Mouse (Mus musculus) midbrain, embryonic 10.5 days (tissue): ENCODE results near the gene Myo15b. TPM values are rescaled to one million over a fixed set of nuclear protein-coding genes. Genes with fewer than 3 reads are reported as not detected.

Experiments
- DNase-seq: peaks from one replicate; pipeline ENCODE4 v3.0.0-alpha.2; 2017; ENCODE audit warnings: low spot score
- H3K27ac ChIP-seq: fragments of 300-500 bp; sonication (generic); replicated peaks from 2 replicates; pipeline ENCODE4 v1.5.1; 2016; ENCODE audit warnings: mild to moderate bottlenecking
- H3K27me3 ChIP-seq: fragments of 300-500 bp; sonication (generic); 2 replicates; pipeline ENCODE4 v1.6.1; 2016; ENCODE audit warnings: low read depth, mild to moderate bottlenecking; ENCODE audit not compliant: poor library complexity, severe bottlenecking
- H3K36me3 ChIP-seq: fragments of 300-500 bp; sonication (generic); 2 replicates; pipeline ENCODE4 v1.6.1; 2016; ENCODE audit warnings: mild to moderate bottlenecking, moderate library complexity
- H3K4me1 ChIP-seq: fragments of 300-500 bp; sonication (generic); 2 replicates; pipeline ENCODE4 v1.6.1; 2016
- H3K4me3 ChIP-seq: fragments of 300-500 bp; sonication (generic); 2 replicates; pipeline ENCODE4 v1.5.1; 2016; ENCODE audit warnings: mild to moderate bottlenecking, moderate library complexity
- H3K9me3 ChIP-seq: fragments of 300-500 bp; sonication (generic); replicated peaks from 2 replicates; pipeline ENCODE4 v1.6.1; 2016; ENCODE audit warnings: mild to moderate bottlenecking
- WGBS: fragments of 180-500 bp; shearing (Covaris S2); methylation state at CpG from one replicate; pipeline ENCODE4 v1.1.7; 2016; 5-methylcytosine and 5-hydroxymethylcytosine counted together
- polyA plus RNA-seq: library from polyadenylated mRNA; unstranded; fragments of >200 nt; fragmentation: Nextera tagmentation; extraction: Ambion mirVana; gene quantifications from 2 replicates; pipeline ENCODE4 v1.2.1, GENCODE M21; 2016

Gene Myo15b
- polyA plus RNA-seq, 1 experiment from 2014 or later = 0.12 TPM

GRCm38 (mm10) chr11:115834033-115834432, 24.2 kb upstream of the Myo15b start:
- Histone ChIP-seq H3K36me3 (no peaks in the 10 kb centered on the region), H3K4me3 (no peak overlapping the region), H3K4me1 (peaks cover 76% of the 10 kb centered on the region), H3K27ac (0 out of 2 replicates have a peak overlapping the region, but pooled peaks have one; percentile 66), H3K9me3 (no peaks in the 10 kb centered on the region), H3K27me3 (peaks cover 95% of the 10 kb centered on the region)
- no peak for DNase-seq
- WGBS = 75% methylated on average over 6 of the region's 6 CpGs

DNA sequence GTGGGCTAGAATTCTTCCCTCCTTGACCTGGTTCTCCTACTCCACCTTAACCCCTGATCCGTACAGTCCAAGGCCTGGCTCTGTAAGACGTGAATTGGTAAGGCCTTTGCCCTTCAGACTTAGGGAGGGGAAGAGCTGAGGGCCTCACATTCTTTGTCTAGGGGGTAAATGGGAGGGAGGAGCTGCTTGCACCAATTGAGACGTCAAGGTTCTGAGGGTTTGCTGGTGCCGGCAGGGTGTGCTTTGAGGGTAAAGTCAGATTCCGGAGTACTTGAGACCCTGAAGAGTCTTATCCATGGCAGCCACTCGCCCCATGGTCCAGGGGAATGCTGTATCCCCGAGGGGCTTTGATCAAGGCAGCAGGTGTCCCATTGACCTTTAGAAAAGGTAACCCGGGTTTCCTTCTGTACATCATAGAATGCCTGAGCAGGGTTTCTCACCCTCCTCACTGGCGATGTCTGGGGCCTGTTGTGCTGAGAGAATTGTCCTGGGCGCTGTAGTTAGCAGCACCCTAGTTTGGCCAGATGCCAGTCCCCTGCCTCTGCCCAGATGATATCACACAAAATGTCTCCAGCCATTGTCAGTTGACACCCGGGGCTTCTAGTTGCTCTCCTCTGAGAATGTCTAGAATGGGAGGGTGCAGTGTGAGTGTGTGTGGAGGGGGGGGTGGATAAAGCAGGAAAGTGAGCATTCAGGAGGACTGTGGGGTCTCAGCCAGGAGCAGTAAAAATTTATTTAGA, 21.4 kb upstream of the Myo15b start:
- 46% methylated on average over 11 of the region's 11 CpGs for WGBS
- no peaks in the 10 kb centered on the region for H3K9me3 ChIP-seq
- no peak overlapping the region for H3K4me3 ChIP-seq
- H3K27me3 ChIP-seq = peaks cover 73% of the 10 kb centered on the region
- no peak overlapping the region for H3K27ac ChIP-seq
- H3K4me1 ChIP-seq = peaks cover 71% of the 10 kb centered on the region
- no peak for DNase-seq
- no peaks in the 10 kb centered on the region for H3K36me3 ChIP-seq

GRCm38 (mm10) chr11:115837606-115838345, 20.4 kb upstream of the Myo15b start:
- peaks cover 64% of the 10 kb centered on the region for H3K27me3 ChIP-seq
- H3K27ac ChIP-seq = no peak overlapping the region
- no peaks in the 10 kb centered on the region for H3K36me3 ChIP-seq
- peaks cover 71% of the 10 kb centered on the region for H3K4me1 ChIP-seq
- DNase-seq = no peak
- WGBS = 92% methylated on average over 22 of the region's 22 CpGs
- no peak overlapping the region for H3K4me3 ChIP-seq
- no peaks in the 10 kb centered on the region for H3K9me3 ChIP-seq

- Histone ChIP-seq H3K27ac (peak overlapping the region; percentile 55), H3K27me3 (peaks cover 52% of the 10 kb centered on the region), H3K9me3 (no peaks in the 10 kb centered on the region), H3K4me1 (peaks cover 64% of the 10 kb centered on the region), H3K4me3 (no peak overlapping the region), H3K36me3 (no peaks in the 10 kb centered on the region)
- no peak for DNase-seq
- WGBS = 52% methylated on average over 4 of the region's 4 CpGs
Measured at GRCm38 (mm10) chr11:115838895-115839311, 19.3 kb upstream of the Myo15b start.

- Histone ChIP-seq H3K4me3 (no peak overlapping the region), H3K27me3 (peaks cover 45% of the 10 kb centered on the region), H3K9me3 (no peaks in the 10 kb centered on the region), H3K36me3 (no peaks in the 10 kb centered on the region), H3K4me1 (peaks cover 67% of the 10 kb centered on the region), H3K27ac (no peak overlapping the region)
- WGBS = 61% methylated on average over 3 of the region's 3 CpGs
- no peak for DNase-seq
Measured at GRCm38 (mm10) chr11:115839732-115840131, 18.5 kb upstream of the Myo15b start.

GRCm38 (mm10) chr11:115841044-115841443, 17.2 kb upstream of the Myo15b start:
- 88% methylated on average over 6 of the region's 6 CpGs for WGBS
- no peak for DNase-seq
- Histone ChIP-seq H3K36me3 (0 out of 2 replicates have a peak, but pooled peaks cover 6% of the 10 kb centered on the region), H3K27me3 (peaks cover 34% of the 10 kb centered on the region), H3K4me3 (no peak overlapping the region), H3K27ac (no peak overlapping the region), H3K4me1 (peaks cover 58% of the 10 kb centered on the region), H3K9me3 (no peaks in the 10 kb centered on the region)

DNA sequence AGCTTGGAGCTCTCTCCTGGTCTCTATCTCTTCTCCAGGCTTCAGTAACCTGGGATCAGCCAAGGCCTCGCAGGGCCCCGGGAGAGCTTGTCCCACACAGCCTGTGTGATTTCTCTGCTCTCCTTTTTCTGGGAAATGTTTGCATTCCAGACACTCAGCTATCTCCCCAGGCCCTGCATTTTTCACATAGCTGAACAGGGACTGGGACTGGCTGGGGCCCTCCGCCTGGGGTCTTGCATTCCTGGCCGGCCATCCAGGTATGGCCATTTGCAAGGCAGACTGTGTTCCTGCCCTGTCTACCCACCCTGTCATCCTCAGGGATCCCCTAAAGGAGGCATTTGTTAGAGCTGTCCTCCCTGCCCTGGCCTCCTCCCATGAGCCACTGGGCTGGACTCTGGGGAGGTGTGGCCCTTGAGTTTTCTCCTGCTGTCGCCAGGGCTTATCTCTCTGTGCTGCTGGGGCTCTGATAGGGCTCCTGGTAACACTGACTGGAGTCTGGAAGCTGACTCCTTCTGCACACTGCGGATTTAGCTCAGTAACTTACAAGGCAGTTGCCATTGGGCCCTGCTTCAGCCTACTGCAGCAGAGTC, 16.1 kb upstream of the Myo15b start:
- DNase-seq = peak; percentile 47
- Histone ChIP-seq H3K4me3 (no peak overlapping the region; the same call in 1 of the 2 replicates), H3K4me1 (peaks cover 49% of the 10 kb centered on the region)

DNA sequence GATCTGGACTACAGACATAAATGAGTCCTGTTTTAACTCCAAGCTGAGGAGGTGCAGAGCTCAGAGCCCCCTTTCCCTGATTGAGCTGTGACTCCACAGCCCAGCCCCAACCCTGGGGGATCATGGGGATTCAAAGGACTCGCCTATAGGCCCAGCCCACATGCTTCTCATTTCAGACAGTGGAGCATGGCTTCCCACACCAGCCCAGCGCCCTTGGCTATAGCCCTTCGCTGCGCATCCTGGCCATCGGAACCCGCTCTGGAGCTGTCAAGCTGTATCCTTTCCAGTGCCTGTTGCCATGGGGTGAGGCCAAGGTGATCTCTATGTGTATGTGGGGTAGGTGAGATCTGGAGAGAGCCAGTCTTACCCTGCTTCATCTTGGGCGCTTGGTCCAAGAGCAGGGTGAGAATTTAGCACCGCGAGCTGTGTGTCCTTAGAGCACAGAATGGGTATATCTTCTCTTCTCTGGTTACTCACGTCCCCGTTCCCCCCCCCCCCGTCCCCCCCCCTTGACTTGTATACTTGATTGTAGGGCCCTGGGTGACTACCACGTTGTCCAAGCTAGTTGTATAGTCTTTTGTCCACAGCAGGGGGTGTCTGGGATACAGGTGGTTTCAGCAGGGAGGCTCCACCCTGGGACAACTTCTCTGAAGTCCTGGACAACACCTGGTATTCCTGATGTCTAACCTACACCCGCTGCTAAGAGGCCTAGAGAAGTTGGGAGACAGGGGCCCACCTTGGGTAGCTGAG, 14.9 kb upstream of the Myo15b start:
- no peak for DNase-seq
- peaks cover 13% of the 10 kb centered on the region for H3K27me3 ChIP-seq
- H3K4me1 ChIP-seq = peaks cover 49% of the 10 kb centered on the region
- H3K27ac ChIP-seq = no peak overlapping the region; the same call in 1 of the 2 replicates
- 77% methylated on average over 12 of the region's 14 CpGs for WGBS
- H3K4me3 ChIP-seq = no peak overlapping the region
- H3K9me3 ChIP-seq = no peaks in the 10 kb centered on the region
- H3K36me3 ChIP-seq = 0 out of 2 replicates have a peak, but pooled peaks cover 6% of the 10 kb centered on the region

More for the DNA sequence above, 16.1 kb upstream of the Myo15b start:
- H3K27me3 ChIP-seq = peaks cover 24% of the 10 kb centered on the region
- peak overlapping the region; percentile 70 for H3K27ac ChIP-seq
- H3K9me3 ChIP-seq = no peaks in the 10 kb centered on the region
- H3K36me3 ChIP-seq = 0 out of 2 replicates have a peak, but pooled peaks cover 6% of the 10 kb centered on the region
- 16% methylated on average over 6 of the region's 6 CpGs for WGBS

GRCm38 (mm10) chr11:115843891-115844239, 14.3 kb upstream of the Myo15b start:
- no peak overlapping the region for H3K4me3 ChIP-seq
- DNase-seq = no peak
- no peaks in the 10 kb centered on the region for H3K9me3 ChIP-seq
- peaks cover 46% of the 10 kb centered on the region for H3K4me1 ChIP-seq
- peaks cover 7% of the 10 kb centered on the region for H3K27me3 ChIP-seq
- H3K36me3 ChIP-seq = 0 out of 2 replicates have a peak, but pooled peaks cover 6% of the 10 kb centered on the region
- WGBS = 86% methylated on average over 5 of the region's 5 CpGs
- 0 out of 2 replicates have a peak overlapping the region, but pooled peaks have one; percentile 6 for H3K27ac ChIP-seq

DNA sequence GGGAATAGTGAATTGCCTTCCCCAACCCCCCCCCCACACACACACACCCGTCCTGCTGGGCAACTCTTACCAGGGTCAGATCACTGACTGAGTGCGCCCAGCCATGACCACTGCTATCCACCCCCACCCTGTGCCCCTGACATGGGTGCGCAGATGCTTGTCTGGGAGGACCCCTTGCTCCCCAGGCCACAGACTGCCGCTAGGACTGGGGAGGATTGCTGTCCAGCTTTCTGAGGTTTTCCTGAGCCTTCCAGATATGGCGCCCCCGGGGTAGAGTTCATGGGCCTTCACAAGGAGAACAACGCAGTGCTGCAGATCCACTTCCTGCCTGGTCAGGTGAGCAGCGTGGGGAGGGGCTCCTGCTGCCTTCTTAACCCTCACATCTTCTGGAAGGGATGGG, 14.0 kb upstream of the Myo15b start:
- no peak overlapping the region for H3K4me3 ChIP-seq
- WGBS = 72% methylated on average over 8 of the region's 8 CpGs
- peaks cover 4% of the 10 kb centered on the region for H3K27me3 ChIP-seq
- H3K9me3 ChIP-seq = no peaks in the 10 kb centered on the region
- peak overlapping the region; percentile 6; the same call in 1 of the 2 replicates for H3K27ac ChIP-seq
- H3K36me3 ChIP-seq = 0 out of 2 replicates have a peak, but pooled peaks cover 6% of the 10 kb centered on the region
- no peak for DNase-seq
- peaks cover 42% of the 10 kb centered on the region for H3K4me1 ChIP-seq

DNA sequence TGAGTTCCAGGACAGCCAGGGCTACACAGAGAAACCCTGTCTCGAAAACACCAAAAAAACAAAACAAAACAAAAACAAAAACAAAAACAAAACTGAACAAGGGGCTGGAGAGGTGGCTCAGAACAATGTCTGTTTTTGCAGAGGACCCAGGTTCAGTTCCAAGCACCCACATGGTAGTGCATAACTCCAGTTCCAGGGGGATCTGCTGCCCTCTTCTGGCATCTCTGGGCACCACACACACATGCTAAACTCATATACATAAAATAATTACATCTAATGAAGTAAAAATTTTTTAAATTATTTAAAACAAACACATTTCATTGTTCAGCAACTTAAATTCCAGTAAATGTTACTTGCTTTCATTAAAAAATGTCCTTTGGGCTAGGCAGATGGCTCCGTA, 12.4 kb upstream of the Myo15b start:
- WGBS = 94% methylated on average over 2 of the region's 2 CpGs
- peaks cover 6% of the 10 kb centered on the region; the same call in 1 of the 2 replicates for H3K36me3 ChIP-seq
- H3K4me3 ChIP-seq = no peak overlapping the region
- no peak overlapping the region for H3K27ac ChIP-seq
- no peak for DNase-seq
- H3K9me3 ChIP-seq = no peaks in the 10 kb centered on the region
- H3K27me3 ChIP-seq = no peaks in the 10 kb centered on the region
- peaks cover 31% of the 10 kb centered on the region for H3K4me1 ChIP-seq

- Histone ChIP-seq H3K4me3 (no peak overlapping the region), H3K27ac (0 out of 2 replicates have a peak overlapping the region, but pooled peaks have one; percentile 13)
- 75% methylated on average over 6 of the region's 6 CpGs for WGBS
Measured at GRCm38 (mm10) chr11:115854674-115855073, 3.5 kb upstream of the Myo15b start.

More at GRCm38 (mm10) chr11:115854674-115855073, 3.5 kb upstream of the Myo15b start:
- peaks cover 50% of the 10 kb centered on the region for H3K27me3 ChIP-seq
- H3K4me1 ChIP-seq = peaks cover 22% of the 10 kb centered on the region
- H3K36me3 ChIP-seq = no peaks in the 10 kb centered on the region; the same call in 1 of the 2 replicates
- no peak for DNase-seq
- H3K9me3 ChIP-seq = no peaks in the 10 kb centered on the region
